Mouse (Mus musculus) lung, postnatal 0 days (tissue): ENCODE results near the gene Slx4ip.

Source experiments
- CTCF ChIP-seq: IDR thresholded peaks from 2 replicates; pipeline ENCODE4 v1.5.1; 2016; ENCODE audit warnings: antibody characterized with exemption, mild to moderate bottlenecking
- EP300 ChIP-seq: IDR thresholded peaks from 2 replicates; pipeline ENCODE4 v1.6.1; 2016; ENCODE audit warnings: antibody characterized with exemption, mild to moderate bottlenecking, control low read depth

DNA sequence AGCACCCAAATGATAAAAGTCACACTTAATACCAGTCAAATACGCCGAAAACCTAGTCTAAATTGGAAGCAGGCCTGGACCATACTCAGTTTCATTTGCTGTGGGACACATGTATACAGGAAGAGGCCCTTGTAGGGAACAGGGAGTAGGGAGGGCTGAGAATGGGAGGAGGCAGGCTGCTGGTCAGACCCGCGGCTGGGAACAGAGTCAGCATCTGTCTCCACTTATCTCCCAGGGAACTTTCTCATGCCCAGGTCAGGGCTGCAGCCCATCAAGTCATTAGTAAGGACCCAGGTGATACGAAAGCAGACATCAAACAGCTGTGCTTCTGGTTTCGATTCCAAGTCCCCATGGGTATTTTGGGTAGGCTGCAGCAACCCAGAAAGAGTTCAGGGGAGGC lies 196.7 kb downstream of the Slx4ip start:
- TF ChIP-seq CTCF (no peak), EP300 (no peak)
